Mouse (Mus musculus) neural tube, embryonic 12.5 days (tissue): ENCODE measurements around the gene Ubc. TPM values are rescaled to one million over a fixed set of nuclear protein-coding genes. Genes with fewer than 3 reads are reported as not detected.

Experiments used
- ATAC-seq: fragments of 200-750 bp; cut with Nextera tagmentation; 2 replicates; pipeline ENCODE4 v1.8.0; 2017; ENCODE audit warnings: low read depth, mild to moderate bottlenecking, moderate TSS enrichment, moderate library complexity; ENCODE audit not compliant: low FRiP score
- H3K27ac ChIP-seq: fragments of 300-500 bp; sonication (generic); 2 replicates; pipeline ENCODE4 v1.5.1; 2016
- H3K27me3 ChIP-seq: fragments of 300-500 bp; sonication (generic); replicated peaks from 2 replicates; pipeline ENCODE4 v1.6.1; 2016; ENCODE audit warnings: mild to moderate bottlenecking
- H3K36me3 ChIP-seq: fragments of 300-500 bp; sonication (generic); 2 replicates; pipeline ENCODE4 v1.6.1; 2016; ENCODE audit warnings: mild to moderate bottlenecking
- H3K4me1 ChIP-seq: fragments of 300-500 bp; sonication (generic); 2 replicates; pipeline ENCODE4 v1.6.1; 2016
- H3K4me2 ChIP-seq: fragments of 300-500 bp; sonication (generic); replicated peaks from 2 replicates; pipeline ENCODE4 v1.6.1; 2016; ENCODE audit warnings: mild to moderate bottlenecking
- H3K4me3 ChIP-seq: fragments of 300-500 bp; sonication (generic); 2 replicates; pipeline ENCODE4 v1.5.1; 2016
- H3K9ac ChIP-seq: fragments of 300-500 bp; sonication (generic); 2 replicates; pipeline ENCODE4 v1.6.1; 2016; ENCODE audit warnings: mild to moderate bottlenecking
- H3K9me3 ChIP-seq: fragments of 300-500 bp; sonication (generic); 2 replicates; pipeline ENCODE4 v1.6.1; 2016; ENCODE audit warnings: mild to moderate bottlenecking
- WGBS: fragments of 180-500 bp; shearing (Covaris S2); methylation state at CpG from one replicate; pipeline ENCODE4 v1.1.7; 2016; 5-methylcytosine and 5-hydroxymethylcytosine counted together
- polyA plus RNA-seq: library from polyadenylated mRNA; unstranded; fragments of >200 nt; fragmentation: Nextera tagmentation; extraction: Ambion mirVana; gene quantifications from 2 replicates; pipeline ENCODE4 v1.2.1, GENCODE M21; 2016

Ubc gene
- polyA plus RNA-seq, 1 experiment from 2014 or later = 1,154 TPM

DNA sequence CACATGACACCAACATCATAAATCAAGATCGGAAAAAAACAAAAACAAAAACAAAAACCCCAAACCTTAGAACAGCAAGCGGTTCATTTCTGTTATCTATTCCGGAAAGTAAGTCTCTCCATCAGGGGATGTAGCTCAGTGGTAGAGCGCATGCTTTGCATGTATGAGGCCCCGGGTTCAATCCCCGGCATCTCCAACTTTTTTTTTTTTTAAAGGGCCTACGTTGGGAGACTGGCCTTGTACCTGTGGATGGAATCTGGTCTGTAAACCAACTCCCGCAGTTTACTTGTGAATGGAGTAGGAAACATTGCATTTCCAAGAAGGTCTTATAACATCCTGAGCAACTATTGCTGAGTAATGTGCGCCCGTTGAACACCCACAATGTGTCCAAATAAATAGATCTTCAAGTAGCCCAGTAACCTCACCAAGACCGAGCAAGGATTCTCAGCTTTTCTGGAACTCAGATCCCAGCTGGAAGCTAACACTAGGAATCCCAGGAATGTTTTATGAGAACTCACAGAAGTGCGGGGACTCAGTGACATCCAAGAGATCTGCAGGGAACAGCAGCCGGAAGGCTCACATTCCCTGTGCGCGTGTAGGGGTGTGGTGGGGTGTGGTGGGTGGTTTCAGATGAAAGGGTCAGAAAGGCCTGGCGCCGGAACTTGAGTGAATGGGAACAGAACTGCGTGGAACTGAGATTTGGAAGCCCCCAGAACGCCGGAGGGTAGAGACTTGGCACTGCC, 19.5 kb upstream of the Ubc start:
- peak overlapping the region; percentile 41 for H3K4me2 ChIP-seq
- no peak for ATAC-seq
- no peaks in the 10 kb centered on the region for H3K9me3 ChIP-seq
- no peaks in the 10 kb centered on the region for H3K27me3 ChIP-seq
- H3K4me1 ChIP-seq = peaks cover 18% of the 10 kb centered on the region
- H3K4me3 ChIP-seq = no peak overlapping the region
- WGBS = 7% methylated on average over 20 of the region's 20 CpGs
- no peak overlapping the region for H3K27ac ChIP-seq
- H3K36me3 ChIP-seq = peaks cover 15% of the 10 kb centered on the region
- no peak overlapping the region for H3K9ac ChIP-seq

DNA sequence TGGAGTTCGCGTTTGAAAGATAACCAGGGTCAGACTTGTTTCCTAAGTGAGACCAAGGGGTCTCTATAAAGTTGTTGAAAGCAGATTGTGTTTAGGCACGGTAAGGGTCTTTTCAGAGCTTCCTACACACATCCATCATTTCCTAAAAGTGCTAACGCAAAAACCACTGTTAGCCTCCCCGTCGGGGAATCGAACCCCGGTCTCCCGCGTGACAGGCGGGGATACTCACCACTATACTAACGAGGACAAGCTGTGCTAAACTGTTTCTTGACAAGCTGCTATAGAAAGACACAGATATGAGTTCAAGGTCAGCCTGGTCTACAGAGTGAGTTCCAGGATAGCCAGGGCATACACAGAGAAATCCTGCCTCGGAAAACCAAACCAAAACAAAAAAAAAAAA, 18.8 kb upstream of the Ubc start:
- no peaks in the 10 kb centered on the region for H3K9me3 ChIP-seq
- WGBS = under 1% methylated on average over 13 of the region's 13 CpGs
- no peak overlapping the region for H3K9ac ChIP-seq
- ATAC-seq = peak; percentile 42; the same call in 1 of the 2 replicates
- H3K4me3 ChIP-seq = no peak overlapping the region
- H3K27ac ChIP-seq = no peak overlapping the region
- H3K27me3 ChIP-seq = no peaks in the 10 kb centered on the region
- peak overlapping the region; percentile 41; the same call in 1 of the 2 replicates for H3K4me2 ChIP-seq
- peaks cover 10% of the 10 kb centered on the region for H3K36me3 ChIP-seq
- peaks cover 19% of the 10 kb centered on the region for H3K4me1 ChIP-seq

DNA sequence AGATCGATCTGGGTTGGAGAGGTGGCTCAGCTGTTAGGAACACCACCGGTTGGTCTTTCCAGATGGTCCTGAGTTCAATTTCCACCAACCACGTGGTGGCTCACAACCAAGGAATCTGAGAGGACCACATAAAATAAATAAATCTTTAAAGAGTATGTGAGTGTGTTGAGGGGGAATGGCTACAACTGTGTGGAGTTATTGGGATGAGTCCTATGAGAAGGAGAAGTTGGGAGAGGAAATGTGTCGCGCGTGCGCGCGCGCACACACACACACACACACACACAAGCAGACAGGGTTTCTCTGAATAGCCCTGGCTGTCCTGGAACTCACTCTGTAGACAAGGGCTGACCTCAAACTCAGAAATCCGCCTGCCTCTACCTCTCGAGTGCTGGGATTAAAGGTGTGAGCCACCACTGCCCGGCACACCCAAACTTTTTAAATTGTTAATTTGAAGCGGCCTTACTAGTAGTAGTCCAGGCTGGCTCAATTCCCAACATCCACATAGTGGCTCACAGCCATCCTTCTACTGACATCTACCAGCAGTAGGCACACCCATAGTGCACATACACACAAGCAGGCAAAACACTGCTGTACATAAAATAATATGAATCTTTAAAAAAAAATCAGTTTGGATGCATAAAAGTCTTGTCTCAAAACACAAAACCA, 18.0 kb upstream of the Ubc start:
- peaks cover 21% of the 10 kb centered on the region for H3K4me1 ChIP-seq
- no peak overlapping the region for H3K4me2 ChIP-seq
- WGBS = 70% methylated on average over 14 of the region's 14 CpGs
- H3K9me3 ChIP-seq = no peaks in the 10 kb centered on the region
- no peak overlapping the region for H3K9ac ChIP-seq
- no peaks in the 10 kb centered on the region for H3K27me3 ChIP-seq
- no peak overlapping the region; the same call in 1 of the 2 replicates for H3K4me3 ChIP-seq
- H3K36me3 ChIP-seq = 0 out of 2 replicates have a peak, but pooled peaks cover 2% of the 10 kb centered on the region
- no peak overlapping the region for H3K27ac ChIP-seq
- ATAC-seq = no peak

DNA sequence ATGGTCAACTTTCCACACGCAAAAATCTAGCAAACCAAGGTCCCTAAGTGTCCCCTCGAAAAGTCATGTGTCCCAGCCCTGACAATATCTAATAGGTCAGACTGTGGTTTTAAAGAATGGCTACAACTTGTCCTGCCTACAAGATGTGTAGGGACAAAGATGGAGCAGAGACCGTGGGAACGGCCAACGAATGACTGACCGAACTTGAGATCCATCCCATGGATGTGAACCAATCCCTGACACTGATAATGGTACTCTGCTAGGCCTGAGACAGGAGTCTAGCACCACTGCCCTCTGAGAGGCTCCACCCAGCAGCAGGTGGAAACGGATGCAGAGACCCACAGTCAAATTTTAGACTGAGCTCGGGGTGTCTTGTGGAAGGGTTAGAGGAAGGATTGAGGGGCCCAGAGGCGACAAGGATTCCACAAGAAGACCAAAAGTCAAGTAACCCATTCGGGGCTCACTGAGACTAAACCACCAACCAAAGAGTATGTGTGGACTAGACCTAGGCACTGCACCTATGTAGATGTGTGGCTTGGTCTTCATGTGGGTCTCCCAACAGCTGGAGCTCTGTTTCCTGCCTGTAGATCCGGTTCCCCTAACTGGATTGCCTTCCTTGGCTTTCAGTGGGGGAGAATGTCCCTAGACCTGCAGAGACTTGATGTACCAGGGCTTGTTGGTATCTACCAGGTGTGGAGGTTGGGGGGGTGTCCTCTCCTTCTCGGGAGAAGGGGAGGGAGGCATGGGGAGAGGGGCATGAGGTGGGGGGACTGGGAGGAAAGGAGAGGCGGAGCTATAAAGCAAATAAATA, 17.2 kb upstream of the Ubc start:
- no peak for ATAC-seq

DNA sequence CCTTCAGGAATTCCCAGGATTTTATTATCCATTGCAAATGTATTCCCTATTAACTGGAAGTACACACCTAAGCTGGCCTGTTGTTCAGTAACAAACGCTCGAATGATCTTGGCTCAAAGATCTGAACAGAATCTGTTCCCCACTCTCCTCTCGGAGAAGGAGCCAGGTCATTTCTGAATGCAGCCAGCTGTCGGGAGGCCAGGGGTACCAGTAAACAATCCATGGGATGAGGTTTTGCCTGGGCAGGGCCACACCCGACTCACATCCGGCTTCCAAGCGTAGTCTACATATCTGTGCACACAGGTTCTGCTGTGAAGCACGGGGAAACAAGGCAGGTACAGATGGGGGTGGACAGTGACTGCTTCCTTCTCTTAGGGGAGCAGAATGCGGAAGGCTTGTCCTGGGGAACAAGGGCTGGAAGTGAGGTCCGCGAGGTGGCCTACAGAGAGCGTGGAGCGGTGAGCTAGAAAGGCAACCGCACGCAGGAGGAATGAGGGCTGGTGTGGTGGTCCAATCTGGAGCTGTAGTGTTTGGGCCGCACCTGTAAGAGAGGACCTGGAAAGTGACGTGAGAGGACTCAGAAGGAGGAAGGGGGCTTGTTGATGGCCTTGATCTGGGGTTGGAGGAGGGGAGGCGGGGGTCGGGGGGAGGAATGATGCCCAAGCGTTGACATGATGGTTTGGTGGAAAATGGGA, 16.5 kb upstream of the Ubc start:
- Histone ChIP-seq H3K27ac (peak overlapping the region; percentile 80), H3K36me3 (no peaks in the 10 kb centered on the region), H3K4me2 (peak overlapping the region; percentile 78), H3K27me3 (no peaks in the 10 kb centered on the region), H3K4me3 (peak overlapping the region; percentile 58), H3K4me1 (peaks cover 21% of the 10 kb centered on the region), H3K9ac (peak overlapping the region; percentile 70), H3K9me3 (no peaks in the 10 kb centered on the region)
- no peak for ATAC-seq
- WGBS = 3% methylated on average over 20 of the region's 20 CpGs

More for the DNA sequence above, 17.2 kb upstream of the Ubc start:
- Histone ChIP-seq H3K4me1 (peaks cover 21% of the 10 kb centered on the region), H3K9me3 (no peaks in the 10 kb centered on the region), H3K9ac (peak overlapping the region; percentile 70), H3K27ac (no peak overlapping the region), H3K4me2 (peak overlapping the region; percentile 78), H3K36me3 (no peaks in the 10 kb centered on the region), H3K27me3 (no peaks in the 10 kb centered on the region), H3K4me3 (peak overlapping the region; percentile 58)
- WGBS = 62% methylated on average over 13 of the region's 13 CpGs

- no peaks in the 10 kb centered on the region for H3K27me3 ChIP-seq
- peaks cover 21% of the 10 kb centered on the region for H3K4me1 ChIP-seq
- peak overlapping the region; percentile 58 for H3K4me3 ChIP-seq
- H3K4me2 ChIP-seq = peak overlapping the region; percentile 78
- WGBS = under 1% methylated on average over 31 of the region's 31 CpGs
- 0 out of 2 replicates have a peak overlapping the region, but pooled peaks have one; percentile 80 for H3K27ac ChIP-seq
- H3K9me3 ChIP-seq = no peaks in the 10 kb centered on the region
- ATAC-seq = peak; percentile 65
- H3K36me3 ChIP-seq = no peaks in the 10 kb centered on the region
- peak overlapping the region; percentile 70 for H3K9ac ChIP-seq
These were observed 15.7 kb upstream of the Ubc start for GRCm38 (mm10) chr5:125405546-125406248.

- peak overlapping the region; percentile 78 for H3K4me2 ChIP-seq
These were observed 15.0 kb upstream of the Ubc start for GRCm38 (mm10) chr5:125404903-125405545.

GRCm38 (mm10) chr5:125404536-125404902, 14.5 kb upstream of the Ubc start:
- Histone ChIP-seq H3K9ac (peak overlapping the region; percentile 41; the same call in 1 of the 2 replicates), H3K4me2 (peak overlapping the region; percentile 78), H3K4me3 (peak overlapping the region; percentile 58), H3K9me3 (no peaks in the 10 kb centered on the region), H3K4me1 (peaks cover 16% of the 10 kb centered on the region), H3K27ac (peak overlapping the region; percentile 60), H3K36me3 (no peaks in the 10 kb centered on the region), H3K27me3 (no peaks in the 10 kb centered on the region)
- WGBS = 2% methylated on average over 7 of the region's 7 CpGs
- ATAC-seq = no peak

More at GRCm38 (mm10) chr5:125404903-125405545, 15.0 kb upstream of the Ubc start:
- H3K4me1 ChIP-seq = peaks cover 21% of the 10 kb centered on the region
- H3K27me3 ChIP-seq = no peaks in the 10 kb centered on the region
- peak overlapping the region; percentile 60 for H3K27ac ChIP-seq
- peak overlapping the region; percentile 41 for H3K9ac ChIP-seq
- H3K36me3 ChIP-seq = no peaks in the 10 kb centered on the region
- no peaks in the 10 kb centered on the region for H3K9me3 ChIP-seq
- 0 out of 2 replicates have a peak, but pooled peaks have one; percentile 29 for ATAC-seq
- H3K4me3 ChIP-seq = peak overlapping the region; percentile 58
- under 1% methylated on average over 28 of the region's 28 CpGs for WGBS

DNA sequence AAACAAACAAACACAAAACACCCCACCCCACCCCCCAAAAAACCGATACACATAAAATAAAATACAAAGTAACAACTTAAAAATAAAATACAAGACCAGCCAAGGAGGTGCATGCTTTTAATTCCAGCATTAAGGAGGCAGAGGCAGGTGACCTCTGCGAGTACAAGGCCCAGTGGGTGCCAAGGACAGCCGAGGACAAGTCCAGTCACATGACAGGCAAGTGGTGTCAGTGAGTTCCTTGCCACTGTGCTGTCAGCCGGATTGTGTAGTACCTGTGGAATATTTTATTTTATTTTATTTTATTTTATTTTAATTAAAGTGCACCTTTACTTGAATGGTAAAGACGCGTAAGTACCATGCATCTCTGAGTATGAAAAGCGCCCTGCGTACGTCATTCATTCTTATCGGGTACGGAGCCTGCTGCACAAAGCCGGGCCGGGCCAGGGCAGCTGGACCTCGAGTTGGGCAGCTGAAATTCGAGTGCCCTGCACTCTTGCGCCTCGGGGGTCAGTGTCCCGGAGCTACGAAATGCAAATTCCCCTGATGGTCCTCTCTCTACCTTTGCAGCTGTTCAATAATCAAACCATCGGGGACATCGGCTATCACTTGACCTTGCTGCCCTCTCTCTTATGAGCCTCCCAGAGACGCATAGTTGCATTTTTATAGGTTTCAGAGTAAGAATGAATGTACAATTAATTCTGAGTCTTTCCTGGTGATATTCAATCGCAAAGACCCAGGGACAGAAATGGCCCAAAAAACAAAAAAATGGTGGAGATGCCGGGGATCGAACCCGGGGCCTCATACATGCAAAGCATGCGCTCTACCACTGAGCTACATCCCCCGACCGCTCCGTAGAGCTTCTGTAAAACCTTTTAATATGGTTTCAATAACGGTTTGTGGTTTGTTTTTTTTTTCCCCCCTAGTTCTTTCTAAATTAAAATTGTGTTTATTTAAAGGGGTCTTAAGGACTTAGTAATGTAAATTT, 13.8 kb upstream of the Ubc start:
- H3K9me3 ChIP-seq = no peaks in the 10 kb centered on the region
- H3K4me3 ChIP-seq = peak overlapping the region; percentile 28
- 11% methylated on average over 31 of the region's 31 CpGs for WGBS
- peak overlapping the region; percentile 60 for H3K4me2 ChIP-seq
- no peak overlapping the region for H3K27ac ChIP-seq
- H3K4me1 ChIP-seq = peaks cover 14% of the 10 kb centered on the region
- no peaks in the 10 kb centered on the region for H3K36me3 ChIP-seq
- no peaks in the 10 kb centered on the region for H3K27me3 ChIP-seq
- H3K9ac ChIP-seq = 0 out of 2 replicates have a peak overlapping the region, but pooled peaks have one; percentile 33
- no peak for ATAC-seq

DNA sequence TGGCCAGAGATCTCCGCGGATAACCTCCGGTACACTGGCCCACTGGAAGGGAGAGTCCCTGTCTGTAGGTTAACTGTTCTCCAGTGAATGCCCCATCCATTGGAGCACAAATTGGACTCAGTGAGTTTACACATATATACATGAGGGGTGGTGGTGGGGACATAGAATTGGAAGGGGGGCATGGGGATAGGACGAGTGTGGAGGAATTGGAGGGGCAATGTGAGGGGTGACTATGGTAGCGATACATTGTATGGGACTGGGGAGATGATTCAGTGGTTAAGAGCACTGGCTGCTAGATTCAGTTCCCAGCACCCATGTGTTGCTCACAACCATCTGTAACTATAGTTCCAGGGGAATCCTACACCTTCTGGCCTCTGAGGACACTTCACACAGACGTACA, 13.0 kb upstream of the Ubc start:
- Histone ChIP-seq H3K4me2 (no peak overlapping the region), H3K27ac (no peak overlapping the region), H3K4me1 (peaks cover 14% of the 10 kb centered on the region), H3K9ac (no peak overlapping the region), H3K27me3 (no peaks in the 10 kb centered on the region), H3K9me3 (no peaks in the 10 kb centered on the region), H3K4me3 (no peak overlapping the region), H3K36me3 (no peaks in the 10 kb centered on the region)
- no peak for ATAC-seq
- WGBS = 56% methylated on average over 6 of the region's 6 CpGs
